Mouse (Mus musculus): ENCODE measurements around the gene Gck.
"Not testable (repeated sequence)": the region's sequence is repeated elsewhere in the genome, so short reads cannot be mapped to it uniquely, and the experiment has no call there.

Gck gene

DNA sequence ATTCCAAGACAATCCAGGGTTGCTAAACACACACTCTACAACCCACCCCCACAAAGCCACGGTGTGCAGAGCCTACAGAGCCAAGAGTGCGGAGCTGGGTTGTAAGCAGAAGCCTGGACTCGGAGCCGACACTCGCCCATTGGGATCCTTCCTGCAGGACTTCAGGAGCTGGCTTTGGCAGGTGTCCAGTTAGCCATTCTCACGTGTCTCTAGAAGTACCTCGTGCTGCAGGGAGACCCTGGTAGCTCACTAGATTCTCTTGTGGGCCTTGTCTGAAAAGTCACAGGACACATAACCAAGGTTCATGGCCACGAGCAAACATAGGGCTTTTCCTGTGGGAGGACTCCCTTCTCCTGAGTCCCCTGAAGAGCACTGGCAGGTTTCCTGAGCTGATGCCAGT is 36.6 kb downstream of the Gck start:
- in situ Hi-C loops (cut with MboI, MseI): no loop called here

GRCm38 (mm10) chr11:5912635-5913034 is 37.2 kb downstream of the Gck start:
- in situ Hi-C loops (cut with MboI, MseI): no loop called here

DNA sequence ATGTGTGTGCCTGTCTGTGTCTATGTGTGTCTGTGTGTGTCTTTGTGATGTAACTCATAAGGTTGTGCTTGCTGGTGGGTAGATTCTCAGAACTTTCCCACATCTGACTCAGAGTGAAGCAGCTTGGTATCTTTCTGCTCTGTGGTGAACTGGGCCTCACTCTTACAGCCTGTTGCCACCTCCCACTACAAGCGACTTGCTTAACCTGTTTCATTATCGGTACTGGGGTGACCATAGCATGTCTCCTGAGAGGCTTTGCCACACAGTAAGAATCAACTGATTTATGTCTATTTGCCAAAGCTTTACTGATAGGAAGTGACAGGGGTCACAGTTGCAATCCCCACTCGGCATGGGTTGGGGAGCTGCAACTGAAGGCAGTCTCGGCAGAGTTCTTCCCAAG is 41.2 kb downstream of the Gck start:
- in situ Hi-C loops (cut with MboI, MseI): no loop called here

GRCm38 (mm10) chr11:5907096-5907495 is 42.8 kb downstream of the Gck start:
- in situ Hi-C loops (cut with MboI, MseI): no loop called here

DNA sequence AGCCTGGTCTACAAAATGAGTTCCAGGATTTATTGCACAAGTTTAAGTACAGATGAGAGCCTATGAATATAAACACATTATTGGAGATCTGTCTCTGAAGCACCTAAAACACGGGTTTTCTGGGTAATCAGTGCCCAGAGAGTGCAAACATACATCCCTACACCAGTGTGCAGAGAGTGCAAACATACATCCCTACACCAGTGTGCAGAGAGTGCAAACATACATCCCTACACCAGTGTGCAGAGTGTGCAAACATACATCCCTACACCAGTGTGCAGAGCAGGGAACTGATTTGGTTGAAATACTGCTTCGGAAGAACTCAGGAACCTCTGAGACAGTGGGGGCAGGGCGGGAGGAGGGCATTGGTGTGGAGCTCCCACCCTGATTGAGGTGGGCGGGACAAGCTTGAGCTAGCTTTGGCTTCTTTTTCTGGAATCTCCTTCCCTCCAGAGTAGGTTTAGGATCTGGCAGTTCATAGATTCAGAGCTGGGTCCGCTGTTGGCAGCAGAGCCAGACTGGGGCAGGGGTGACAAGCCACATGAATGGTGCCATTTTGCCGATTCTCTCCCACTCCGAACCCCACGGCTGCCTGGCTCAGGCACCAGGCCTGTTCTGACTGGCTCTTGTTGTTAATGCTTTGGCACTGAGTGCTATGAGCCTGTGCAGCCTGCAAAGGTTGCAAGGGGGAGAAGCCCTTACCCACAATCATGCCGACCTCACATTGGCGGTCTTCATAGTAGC is 43.9 kb downstream of the Gck start:
- in situ Hi-C loops (cut with MboI, MseI): no loop called here

DNA sequence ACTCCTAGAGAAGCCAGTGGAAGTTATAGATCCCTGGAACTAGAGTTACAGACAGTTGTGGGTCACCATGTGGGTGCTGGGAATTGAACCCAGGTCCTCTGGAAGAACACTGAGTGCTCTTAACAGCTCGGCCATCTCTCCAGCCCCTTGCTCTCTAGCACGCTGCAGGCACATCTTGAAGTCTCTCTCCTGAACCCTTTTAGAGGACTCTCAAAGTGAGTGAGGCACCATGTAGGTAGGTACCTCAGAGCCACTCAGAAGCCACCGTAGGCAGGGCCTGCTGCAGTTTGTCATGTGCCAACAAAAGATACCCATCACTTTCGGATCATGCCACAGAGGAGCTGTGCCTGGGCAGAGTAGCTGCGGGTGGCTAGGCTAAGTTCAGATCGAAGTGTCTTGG is 45.0 kb downstream of the Gck start:
- in situ Hi-C loops (cut with MboI, MseI): no loop called here

DNA sequence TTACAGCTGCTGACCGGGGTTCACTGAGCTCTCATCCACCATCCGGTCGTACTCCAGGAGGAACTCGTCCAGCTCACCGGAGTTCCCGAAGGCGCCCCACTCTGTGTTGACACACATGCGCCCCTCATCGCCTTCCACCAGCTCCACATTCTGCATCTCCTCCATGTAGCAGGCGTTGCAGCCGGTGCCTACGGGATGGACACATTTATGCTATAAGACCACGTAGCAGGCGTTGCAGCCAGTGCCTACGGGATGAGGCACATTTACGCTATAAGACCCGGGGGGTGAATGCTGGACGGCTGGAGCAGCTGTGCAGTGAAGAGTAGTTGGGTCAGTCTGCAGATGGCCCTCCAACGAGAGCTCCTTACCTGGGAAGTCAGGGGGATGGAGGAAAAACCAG is 45.5 kb downstream of the Gck start:
- in situ Hi-C loops (cut with MboI, MseI): no loop called here

GRCm38 (mm10) chr11:5903844-5904243 is 46.0 kb downstream of the Gck start:
- in situ Hi-C loops (cut with MboI, MseI): no loop called here

GRCm38 (mm10) chr11:5902390-5902789 is 47.5 kb downstream of the Gck start:
- in situ Hi-C loops (cut with MboI, MseI): no loop called here

GRCm38 (mm10) chr11:5901950-5902349 is 47.9 kb downstream of the Gck start:
- in situ Hi-C loops (cut with MboI, MseI): no loop called here

- in situ Hi-C loops (cut with MboI, MseI): no loop called here
Observed at GRCm38 (mm10) chr11:5901320-5901719, 48.6 kb downstream of the Gck start.

DNA sequence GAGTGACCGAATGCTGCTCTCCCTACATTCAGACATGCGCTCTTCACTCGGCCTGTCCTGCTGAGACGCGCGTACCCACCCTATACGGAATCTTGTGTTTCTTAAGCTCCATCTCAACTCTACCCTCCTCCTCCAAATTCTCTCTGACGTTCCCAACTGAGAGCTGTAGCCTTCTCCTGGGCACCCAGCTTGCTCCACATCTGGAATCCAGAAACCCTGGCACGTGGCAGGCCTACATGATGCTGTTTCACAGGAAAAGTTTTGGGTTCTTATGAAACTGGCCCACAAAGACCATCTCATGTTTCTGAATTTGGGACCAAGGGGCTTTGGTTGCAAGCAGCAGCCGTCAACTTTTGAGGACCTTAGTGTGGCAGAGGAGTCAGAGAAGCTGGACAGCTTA is 50.6 kb downstream of the Gck start:
- in situ Hi-C loops (cut with MboI, MseI): no loop called here

DNA sequence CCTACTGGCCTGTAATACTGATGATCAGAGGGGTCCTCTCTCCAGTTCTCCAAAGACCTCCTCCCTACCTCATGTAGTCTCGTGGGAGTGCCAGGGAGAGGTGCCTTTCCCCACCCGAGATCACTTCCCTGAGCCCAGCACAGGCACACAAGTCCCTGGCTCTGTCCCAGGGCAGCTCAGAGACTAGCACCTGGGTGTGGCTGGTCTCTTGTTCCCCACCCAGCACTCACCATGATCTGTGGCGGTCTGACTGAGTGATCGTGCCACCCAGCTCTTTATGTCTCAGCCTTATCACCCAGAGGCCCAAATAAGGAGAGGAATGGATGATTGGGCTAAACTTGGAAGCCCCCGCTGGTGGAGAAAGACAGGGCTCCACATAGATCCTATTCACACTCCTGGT is 51.4 kb downstream of the Gck start, which contains the start of gene Myl7:
Gene Myl7, minus strand, starts transcription at position 252 of the 400 bp plus-strand sequence.
- in situ Hi-C loops (cut with MboI, MseI): no loop called here

GRCm38 (mm10) chr11:5897839-5898238 is 52.0 kb downstream of the Gck start:
- in situ Hi-C loops (cut with MboI, MseI): no loop called here

DNA sequence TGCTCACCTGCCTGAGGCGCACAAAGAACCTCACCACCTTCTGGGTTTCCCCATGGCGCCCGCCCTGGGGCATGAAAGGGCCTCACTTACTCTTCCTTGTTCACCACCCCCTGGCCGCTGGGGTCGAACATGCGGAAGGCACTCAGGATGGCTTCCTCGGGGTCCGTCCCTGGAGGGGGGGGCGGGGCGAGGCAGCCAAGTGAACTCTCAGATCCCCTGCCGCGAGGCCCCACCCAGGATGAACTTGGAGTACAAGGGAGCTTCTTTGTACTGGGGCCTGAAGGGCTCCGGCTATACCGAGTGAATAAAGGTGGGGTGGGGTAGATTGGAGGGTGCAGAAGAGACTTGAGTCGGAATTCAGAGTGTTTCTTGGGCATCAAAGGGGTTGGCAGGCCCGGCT is 52.7 kb downstream of the Gck start:
- in situ Hi-C loops (cut with MboI, MseI): no loop called here

- in situ Hi-C loops (cut with MboI, MseI): no loop called here
Observed at GRCm38 (mm10) chr11:5893807-5894206, 56.1 kb downstream of the Gck start.

GRCm38 (mm10) chr11:5892810-5893368 is 57.0 kb downstream of the Gck start:
- in situ Hi-C loops (cut with MboI, MseI): no loop called here

DNA sequence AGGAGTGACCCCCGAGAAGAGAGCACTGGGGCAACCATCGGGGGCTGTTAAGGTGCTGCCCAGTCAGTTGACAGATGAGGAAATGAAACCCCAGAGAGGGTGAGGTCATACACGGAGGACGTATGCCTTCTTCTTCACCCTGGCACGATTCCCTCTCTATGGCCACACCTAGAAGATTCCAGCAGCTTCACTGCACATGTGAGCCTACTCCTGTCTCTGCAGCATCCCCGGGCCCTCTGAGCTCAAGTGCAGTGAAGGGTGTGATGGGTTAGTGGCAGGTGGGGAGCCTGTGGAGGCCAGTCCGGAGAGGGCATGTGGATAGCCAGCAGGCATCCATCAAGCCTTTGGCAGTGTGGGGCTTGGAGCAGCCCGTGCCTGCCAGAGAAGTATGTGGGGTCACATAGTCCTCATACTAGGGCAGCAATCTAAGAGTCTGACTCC is 57.7 kb downstream of the Gck start:
- in situ Hi-C loops (cut with MboI, MseI): no loop called here

DNA sequence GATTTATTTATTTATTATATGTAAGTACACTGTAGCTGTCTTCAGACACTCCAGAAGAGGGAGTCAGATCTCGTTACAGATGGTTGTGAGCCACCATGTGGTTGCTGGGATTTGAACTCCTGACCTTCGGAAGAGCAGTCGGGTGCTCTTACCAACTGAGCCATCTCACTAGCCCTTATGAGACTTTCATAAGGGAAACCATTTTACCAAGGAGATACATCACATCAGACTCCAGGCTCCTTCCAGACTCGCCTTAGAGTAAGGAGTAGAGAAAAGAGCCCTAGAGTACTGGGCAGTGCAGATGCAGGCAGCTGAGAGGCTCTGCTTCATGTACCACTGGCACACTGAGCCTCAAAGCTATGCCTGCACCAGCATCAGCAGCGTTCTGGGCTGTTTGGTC is 61.3 kb downstream of the Gck start:
- in situ Hi-C loops (cut with MboI, MseI): not testable (repeated sequence)

DNA sequence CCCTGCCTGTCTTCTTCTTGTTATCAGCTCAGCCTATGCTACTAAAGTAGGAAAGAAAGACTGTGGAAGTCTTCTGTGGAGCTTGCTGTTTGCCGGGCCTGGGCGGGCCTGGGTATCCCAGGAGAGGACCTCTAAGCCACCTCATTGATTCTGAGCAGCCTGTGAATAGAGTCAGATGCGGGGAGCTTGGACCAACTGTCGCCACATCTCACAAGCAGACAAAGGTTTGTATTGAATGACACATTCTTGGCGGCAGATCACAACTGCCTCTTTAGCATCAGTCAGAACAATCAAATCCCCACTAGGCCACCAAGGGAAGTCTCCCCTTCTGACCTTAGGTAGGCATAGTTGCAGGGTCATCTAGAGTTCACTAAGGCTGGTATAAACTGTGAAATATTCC is 62.6 kb downstream of the Gck start:
- in situ Hi-C loops (cut with MboI, MseI): no loop called here

GRCm38 (mm10) chr11:5886187-5886586 is 63.7 kb downstream of the Gck start:
- in situ Hi-C loops (cut with MboI, MseI): no loop called here

DNA sequence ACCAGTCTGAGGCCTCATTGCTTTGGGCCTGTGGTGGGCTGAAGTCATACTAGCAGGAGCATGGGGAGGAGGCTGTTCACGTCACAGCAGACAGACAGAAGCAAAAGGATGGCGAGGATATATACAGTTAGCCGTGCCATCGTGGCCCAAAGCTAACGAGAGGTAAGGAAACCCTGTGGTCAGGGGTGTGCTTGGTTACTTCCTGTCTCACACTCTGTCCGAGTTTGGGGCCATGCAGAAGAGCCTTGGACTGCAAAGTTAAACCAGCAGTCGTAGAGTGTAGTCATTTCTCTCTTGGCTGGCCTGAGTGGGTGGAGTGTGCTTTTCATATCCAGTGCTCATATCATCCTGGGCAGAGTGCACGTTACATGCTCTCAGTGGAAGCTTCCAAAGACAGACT is 67.4 kb downstream of the Gck start:
- in situ Hi-C loops (cut with MboI, MseI): no loop called here

DNA sequence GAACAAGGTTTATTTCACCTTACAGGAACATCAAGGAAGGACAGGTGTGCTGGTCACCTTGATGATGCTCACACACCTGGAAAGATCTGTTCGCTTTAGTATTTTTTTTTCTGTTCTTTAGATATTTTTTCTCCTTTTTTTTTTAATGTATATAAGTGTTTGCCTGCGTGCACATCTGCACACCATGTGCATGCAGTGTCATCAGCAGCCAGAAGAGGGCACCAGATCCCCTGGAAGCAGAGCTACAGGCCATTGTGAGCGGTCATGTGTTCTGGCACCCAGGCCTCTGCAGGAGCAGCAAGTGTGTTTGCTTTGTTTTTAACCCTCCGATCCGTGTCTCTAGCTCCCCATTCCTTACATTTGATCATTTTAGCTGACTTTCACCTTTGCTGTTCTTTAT is 70.0 kb downstream of the Gck start:
- in situ Hi-C loops (cut with MboI, MseI): no loop called here

GRCm38 (mm10) chr11:5878661-5879060 is 71.2 kb downstream of the Gck start:
- in situ Hi-C loops (cut with MboI, MseI): no loop called here

Data from T-helper 2 cell (primary cell).